Mouse (Mus musculus) lung, embryonic 16.5 days (tissue): ENCODE measurements around the gene Dnmt1. TPM values are rescaled to one million over a fixed set of nuclear protein-coding genes. Genes with fewer than 3 reads are reported as not detected.

Experiments
- ATAC-seq: fragments of 200-750 bp; cut with Nextera tagmentation; 2 replicates; pipeline ENCODE4 v1.8.0; 2017; ENCODE audit warnings: low read depth, mild to moderate bottlenecking, moderate library complexity
- H3K27ac ChIP-seq: fragments of 300-500 bp; sonication (generic); 2 replicates; pipeline ENCODE4 v1.5.1; 2014; ENCODE audit warnings: mild to moderate bottlenecking, control low read depth, low read length
- H3K27me3 ChIP-seq: fragments of 300-500 bp; sonication (generic); 2 replicates; pipeline ENCODE4 v1.6.1; 2014; ENCODE audit warnings: low read depth, low read length, mixed read lengths; ENCODE audit not compliant: control insufficient read depth, insufficient read depth
- H3K36me3 ChIP-seq: fragments of 300-500 bp; sonication (generic); 2 replicates; pipeline ENCODE4 v1.6.1; 2014; ENCODE audit warnings: low read length; ENCODE audit not compliant: control insufficient read depth, insufficient read depth
- H3K4me1 ChIP-seq: fragments of 300-500 bp; sonication (generic); replicated peaks from 2 replicates; pipeline ENCODE4 v1.6.1; 2014; ENCODE audit warnings: low read length, mixed read lengths; ENCODE audit not compliant: control insufficient read depth, insufficient read depth
- H3K4me2 ChIP-seq: fragments of 300-500 bp; sonication (generic); 2 replicates; pipeline ENCODE4 v1.6.1; 2014; ENCODE audit warnings: low read depth, low read length, control low read depth
- H3K4me3 ChIP-seq: fragments of 300-500 bp; sonication (generic); 2 replicates; pipeline ENCODE4 v1.5.1; 2014; ENCODE audit warnings: mild to moderate bottlenecking, low read length, control low read depth
- H3K9ac ChIP-seq: fragments of 300-500 bp; sonication (generic); 2 replicates; pipeline ENCODE4 v1.6.1; 2014; ENCODE audit warnings: low read length, control low read depth
- H3K9me3 ChIP-seq: fragments of 300-500 bp; sonication (generic); 2 replicates; pipeline ENCODE4 v1.6.1; 2016; ENCODE audit warnings: low read length; ENCODE audit not compliant: control insufficient read depth
- WGBS: fragments of 180-500 bp; shearing (Covaris S2); extraction: QIAGEN DNeasy Blood & Tissue Kit; methylation state at CpG from one replicate; pipeline ENCODE4 v1.1.7; 2014; 5-methylcytosine and 5-hydroxymethylcytosine counted together
- polyA plus RNA-seq: library from polyadenylated mRNA; unstranded; fragments of >200 nt; fragmentation: Nextera tagmentation; extraction: Ambion mirVana; gene quantifications from 2 replicates; pipeline ENCODE4 v1.2.1, GENCODE M21; 2015

Gene Dnmt1
- polyA plus RNA-seq, 1 experiment from 2014 or later = 97.1 TPM

DNA sequence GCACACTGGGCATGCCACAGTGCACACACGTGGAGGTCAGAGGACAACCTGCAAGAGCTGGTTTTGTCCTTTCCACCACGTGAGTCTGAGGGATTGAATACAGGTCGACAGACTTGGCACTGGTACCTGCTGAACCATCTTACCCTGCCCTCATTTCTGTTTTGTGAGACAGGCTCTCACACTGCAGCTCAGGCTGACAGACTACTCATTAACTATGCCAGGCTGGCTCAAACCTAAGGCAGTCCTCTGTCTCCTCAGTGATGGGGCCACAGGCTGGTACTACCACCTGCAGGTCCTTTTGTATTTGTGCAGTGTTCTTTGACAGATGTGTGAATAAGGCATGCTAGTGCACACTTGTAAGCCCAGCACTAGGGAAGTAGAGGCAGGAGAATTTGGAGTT, 35.4 kb upstream of the Dnmt1 start:
- H3K9me3 ChIP-seq = no peaks in the 10 kb centered on the region
- H3K4me3 ChIP-seq = no peak overlapping the region
- no peaks in the 10 kb centered on the region for H3K27me3 ChIP-seq
- no peak overlapping the region for H3K27ac ChIP-seq
- H3K9ac ChIP-seq = no peak overlapping the region
- no peak overlapping the region for H3K4me2 ChIP-seq
- no peak for ATAC-seq
- H3K4me1 ChIP-seq = peaks cover 27% of the 10 kb centered on the region
- 57% methylated on average over 3 of the region's 3 CpGs for WGBS
- H3K36me3 ChIP-seq = no peaks in the 10 kb centered on the region

DNA sequence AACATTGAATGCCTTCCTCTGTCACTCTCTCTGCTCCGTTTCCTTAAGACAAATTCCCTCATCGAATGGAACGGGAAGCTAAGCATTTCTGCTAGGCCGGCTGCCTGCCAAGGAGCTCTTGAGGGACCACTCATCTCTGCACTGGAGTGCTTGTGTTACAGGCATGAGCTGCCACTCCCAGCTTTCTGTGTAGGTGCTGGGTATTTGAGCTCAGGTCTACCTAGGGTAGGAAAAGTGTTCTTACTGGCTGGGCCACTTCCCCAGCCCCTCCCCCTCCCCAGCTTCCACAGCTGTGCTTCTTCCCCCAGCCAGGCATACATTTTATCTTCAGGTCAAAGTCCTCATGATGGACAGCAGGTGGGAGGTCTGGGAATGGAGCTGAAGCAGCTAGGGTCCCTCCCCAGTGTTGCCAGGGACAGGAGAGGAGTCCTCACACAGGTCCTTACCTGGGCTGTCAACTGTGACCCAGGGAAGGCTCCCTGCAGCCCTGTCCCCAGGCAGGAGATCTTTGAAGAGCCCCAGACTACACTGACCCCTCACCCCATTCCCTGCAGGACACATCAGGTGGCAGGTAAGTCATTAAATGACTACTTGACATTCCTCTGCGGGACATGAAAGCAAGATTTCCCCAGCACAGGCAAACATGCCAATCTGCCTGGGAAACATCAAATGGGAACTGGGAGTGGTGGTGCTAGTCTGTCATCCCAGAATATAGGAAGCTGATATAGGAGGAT, 33.6 kb upstream of the Dnmt1 start:
- Histone ChIP-seq H3K27ac (peak overlapping the region; percentile 92), H3K9ac (no peak overlapping the region), H3K27me3 (no peaks in the 10 kb centered on the region), H3K4me2 (peak overlapping the region; percentile 30; the same call in 1 of the 2 replicates), H3K36me3 (no peaks in the 10 kb centered on the region), H3K4me3 (no peak overlapping the region), H3K4me1 (peaks cover 37% of the 10 kb centered on the region), H3K9me3 (no peaks in the 10 kb centered on the region)
- WGBS = 28% methylated on average over 5 of the region's 5 CpGs
- peak; percentile 91 for ATAC-seq

DNA sequence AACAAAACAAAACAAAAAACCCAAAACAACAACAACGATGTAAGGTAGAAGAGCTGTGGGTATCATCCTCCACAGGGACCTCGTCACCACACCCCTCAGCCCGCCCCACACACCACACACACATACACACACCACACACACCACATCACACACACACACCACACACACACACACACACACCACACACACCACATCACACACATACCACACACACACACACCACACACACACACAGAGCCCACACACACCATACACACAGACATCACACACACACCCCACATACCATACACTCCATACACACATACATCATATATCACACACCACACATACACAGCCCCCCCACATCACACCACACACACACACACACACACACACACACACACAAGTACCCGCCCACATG, 31.9 kb upstream of the Dnmt1 start:
- H3K36me3 ChIP-seq = no peaks in the 10 kb centered on the region
- ATAC-seq = no peak
- H3K4me3 ChIP-seq = no peak overlapping the region
- H3K4me1 ChIP-seq = peaks cover 51% of the 10 kb centered on the region
- no peaks in the 10 kb centered on the region for H3K9me3 ChIP-seq
- H3K27ac ChIP-seq = peak overlapping the region; percentile 83; the same call in 1 of the 2 replicates
- no peaks in the 10 kb centered on the region for H3K27me3 ChIP-seq
- 86% methylated on average over 4 of the region's 4 CpGs for WGBS
- H3K4me2 ChIP-seq = no peak overlapping the region
- no peak overlapping the region for H3K9ac ChIP-seq

DNA sequence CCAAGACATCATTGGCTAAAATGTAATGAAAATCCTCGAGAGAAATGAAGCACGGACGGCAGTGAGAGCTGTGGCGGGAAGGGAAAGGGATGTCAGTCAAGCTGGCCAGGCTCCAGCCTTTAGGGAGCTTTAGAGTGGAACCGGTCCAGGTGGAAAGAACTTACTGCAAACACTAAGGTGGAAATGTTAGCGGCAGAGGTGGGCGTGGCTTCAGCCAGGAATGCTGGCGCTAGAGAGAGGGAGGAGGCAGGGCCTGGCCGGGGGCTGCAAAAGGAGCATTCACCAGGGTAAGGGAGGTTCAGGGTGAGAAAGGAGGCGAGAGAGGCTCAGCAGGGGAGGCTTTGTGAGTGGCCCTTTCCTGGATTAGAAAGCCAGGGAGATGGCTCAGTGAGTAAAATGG, 31.2 kb upstream of the Dnmt1 start:
- Histone ChIP-seq H3K4me1 (peaks cover 53% of the 10 kb centered on the region), H3K9ac (peak overlapping the region; percentile 39), H3K36me3 (no peaks in the 10 kb centered on the region), H3K9me3 (no peaks in the 10 kb centered on the region), H3K27me3 (no peaks in the 10 kb centered on the region), H3K27ac (peak overlapping the region; percentile 71), H3K4me3 (no peak overlapping the region), H3K4me2 (peak overlapping the region; percentile 42)
- WGBS = 4% methylated on average over 10 of the region's 10 CpGs
- peak; percentile 34; the same call in 1 of the 2 replicates for ATAC-seq

DNA sequence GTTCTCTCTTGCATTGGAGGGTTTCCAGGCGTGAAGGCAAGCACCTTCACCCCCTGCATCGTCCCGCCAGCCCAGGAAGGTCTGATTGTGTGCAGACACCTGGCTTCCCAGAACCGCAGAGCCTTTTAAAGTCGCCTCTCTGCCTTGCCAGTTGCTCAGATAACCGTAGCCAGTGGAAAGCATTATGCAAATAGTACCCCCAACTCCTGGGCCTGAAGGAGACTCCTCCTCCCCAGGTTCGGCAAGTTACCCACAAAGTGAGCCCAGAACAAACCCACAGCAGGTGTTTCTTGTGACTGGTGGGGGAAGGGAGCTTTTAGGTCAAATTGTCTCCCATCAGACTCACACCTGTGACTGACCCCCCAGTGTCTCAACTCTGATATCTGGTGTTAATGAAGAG, 28.3 kb upstream of the Dnmt1 start:
- H3K27me3 ChIP-seq = no peaks in the 10 kb centered on the region
- H3K9ac ChIP-seq = no peak overlapping the region
- no peaks in the 10 kb centered on the region for H3K36me3 ChIP-seq
- 34% methylated on average over 7 of the region's 7 CpGs for WGBS
- H3K4me3 ChIP-seq = no peak overlapping the region
- no peaks in the 10 kb centered on the region for H3K9me3 ChIP-seq
- peak overlapping the region; percentile 36; the same call in 1 of the 2 replicates for H3K27ac ChIP-seq
- ATAC-seq = no peak
- peaks cover 52% of the 10 kb centered on the region for H3K4me1 ChIP-seq
- no peak overlapping the region for H3K4me2 ChIP-seq

DNA sequence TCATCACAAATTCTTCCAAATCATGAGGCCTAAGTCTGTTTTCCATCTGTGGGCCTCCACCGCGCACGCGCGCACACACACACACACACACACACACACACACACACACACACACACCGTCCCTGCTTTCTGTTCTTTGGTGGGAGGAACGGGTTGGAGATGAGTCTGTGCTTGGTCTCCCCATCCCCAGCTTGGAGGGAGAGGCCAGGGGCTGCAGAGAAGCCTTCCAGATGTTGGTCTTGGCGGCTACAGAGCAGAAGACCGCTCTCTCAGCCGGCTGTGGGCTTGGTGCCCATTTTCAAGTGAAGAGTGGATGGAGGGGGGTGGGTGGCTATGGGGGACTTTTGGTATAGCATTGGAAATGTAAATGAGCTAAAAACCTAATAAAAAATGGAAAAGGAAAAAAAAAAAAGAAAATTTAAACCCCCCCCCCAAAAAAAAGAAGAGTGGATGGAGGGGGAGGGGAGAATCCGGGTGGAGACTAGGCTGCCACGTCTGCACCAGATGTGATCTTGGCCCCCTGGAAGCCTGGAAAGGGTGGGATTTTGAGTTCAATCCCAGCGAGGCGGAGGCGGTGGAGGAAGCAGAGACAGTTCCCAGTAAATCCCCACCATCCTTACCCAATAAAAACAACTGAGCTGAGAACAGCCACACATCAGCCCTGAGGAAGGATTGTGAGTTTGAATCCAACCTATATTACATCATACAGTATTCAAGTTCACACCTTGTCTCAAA, 27.4 kb upstream of the Dnmt1 start:
- Histone ChIP-seq H3K27me3 (no peaks in the 10 kb centered on the region), H3K9ac (no peak overlapping the region), H3K4me1 (peaks cover 48% of the 10 kb centered on the region), H3K9me3 (no peaks in the 10 kb centered on the region), H3K36me3 (no peaks in the 10 kb centered on the region), H3K4me3 (no peak overlapping the region), H3K4me2 (no peak overlapping the region), H3K27ac (peak overlapping the region; percentile 84)
- 37% methylated on average over 15 of the region's 15 CpGs for WGBS
- ATAC-seq = peak; percentile 91

DNA sequence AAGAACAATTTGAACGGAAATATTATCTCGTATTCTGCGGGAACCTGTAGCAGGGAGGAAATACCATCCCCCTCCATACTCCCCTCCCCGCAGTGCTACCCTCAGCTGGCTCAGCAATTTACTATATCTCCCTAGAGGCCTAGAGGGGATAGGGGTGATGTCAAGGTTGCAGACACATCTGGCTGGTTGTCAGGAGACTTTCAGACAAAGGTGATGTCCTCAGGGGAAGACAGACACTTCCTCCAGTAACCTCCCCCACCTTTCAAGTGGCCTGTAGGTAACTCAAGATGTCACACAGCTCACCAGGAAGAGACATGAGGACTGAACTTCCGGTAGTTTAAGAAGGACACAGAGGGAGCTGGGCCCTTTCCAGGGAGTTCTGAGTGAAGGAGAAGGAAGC, 23.5 kb upstream of the Dnmt1 start:
- H3K4me1 ChIP-seq = peaks cover 30% of the 10 kb centered on the region
- no peak for ATAC-seq
- WGBS = 31% methylated on average over 5 of the region's 5 CpGs
- H3K27me3 ChIP-seq = no peaks in the 10 kb centered on the region
- no peak overlapping the region for H3K4me2 ChIP-seq
- no peak overlapping the region for H3K4me3 ChIP-seq
- no peak overlapping the region for H3K27ac ChIP-seq
- no peak overlapping the region for H3K9ac ChIP-seq
- H3K36me3 ChIP-seq = no peaks in the 10 kb centered on the region
- H3K9me3 ChIP-seq = no peaks in the 10 kb centered on the region

DNA sequence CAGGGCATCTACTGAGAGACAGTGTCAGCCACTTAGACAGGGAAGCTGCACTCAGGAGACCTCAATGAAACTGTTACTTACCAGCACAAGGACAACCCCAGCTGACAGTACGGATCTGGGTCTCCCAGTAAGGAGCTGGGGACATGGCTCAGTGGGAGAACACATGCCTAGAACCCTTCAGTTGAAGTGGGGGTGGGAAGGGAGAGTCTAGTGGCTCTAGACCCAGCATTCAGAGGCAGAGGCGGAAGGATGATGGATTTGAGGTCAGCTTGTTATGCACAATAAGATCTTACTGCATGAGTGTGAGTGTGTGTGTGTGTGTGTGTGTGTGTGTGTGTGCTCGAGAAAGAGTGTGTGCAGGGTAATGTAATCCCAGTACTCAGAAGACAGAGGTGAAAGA, 22.5 kb upstream of the Dnmt1 start:
- H3K9ac ChIP-seq = no peak overlapping the region
- H3K27me3 ChIP-seq = no peaks in the 10 kb centered on the region
- H3K4me3 ChIP-seq = no peak overlapping the region
- ATAC-seq = no peak
- WGBS = 54% methylated on average over 3 of the region's 3 CpGs
- H3K9me3 ChIP-seq = no peaks in the 10 kb centered on the region
- no peak overlapping the region for H3K4me2 ChIP-seq
- H3K36me3 ChIP-seq = no peaks in the 10 kb centered on the region
- H3K27ac ChIP-seq = no peak overlapping the region
- H3K4me1 ChIP-seq = peaks cover 24% of the 10 kb centered on the region

DNA sequence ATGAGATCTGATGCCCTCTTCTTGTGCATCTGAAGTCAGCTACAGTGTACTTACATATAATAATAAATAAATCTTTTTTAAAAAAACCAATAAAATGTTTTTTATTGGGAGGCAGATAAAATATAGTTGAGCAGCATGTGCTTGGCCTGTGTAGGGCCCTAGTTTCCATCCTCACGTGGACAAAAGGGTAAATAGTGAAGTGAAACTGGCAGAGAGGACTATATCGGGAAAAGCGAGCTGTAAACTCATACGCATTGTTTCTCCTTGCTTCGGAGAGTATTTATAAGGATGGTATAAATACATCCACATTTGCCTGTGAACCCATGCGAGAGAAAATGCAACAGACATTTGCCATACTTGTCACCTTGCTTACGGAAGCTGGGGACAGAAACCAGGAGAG, 20.1 kb upstream of the Dnmt1 start:
- H3K9ac ChIP-seq = no peak overlapping the region
- 78% methylated on average over 7 of the region's 7 CpGs for WGBS
- no peak overlapping the region for H3K27ac ChIP-seq
- H3K4me3 ChIP-seq = no peak overlapping the region
- no peaks in the 10 kb centered on the region for H3K9me3 ChIP-seq
- no peak for ATAC-seq
- no peak overlapping the region for H3K4me2 ChIP-seq
- H3K36me3 ChIP-seq = no peaks in the 10 kb centered on the region
- H3K4me1 ChIP-seq = peaks cover 27% of the 10 kb centered on the region
- no peaks in the 10 kb centered on the region for H3K27me3 ChIP-seq
